Mouse (Mus musculus): ENCODE results near the gene Klk11. TPM values are rescaled to one million over a fixed set of nuclear protein-coding genes. Genes with fewer than 3 reads are reported as not detected.

The Klk11 gene
- total and polyA plus RNA-seq, 3 experiments: not detected

GRCm38 (mm10) chr7:43766484-43766883 is 7.9 kb upstream of the Klk11 start:
- no peaks in the 10 kb centered on the region for H3K36me3 ChIP-seq (ENCODE audit: control insufficient read depth in 1 of 2, insufficient read depth in 2 of 2, low read length in 2 of 2)
- no peak overlapping the region for H3K27ac ChIP-seq (ENCODE audit: control insufficient read depth, low read depth, low read length)
- H3K4me1 ChIP-seq (ENCODE audit: control insufficient read depth in 1 of 2, insufficient read depth in 2 of 2, low read length in 2 of 2): no peaks in the 10 kb centered on the region
- H3K79me2 ChIP-seq (ENCODE audit: control insufficient read depth, insufficient read depth, low read length, poor library complexity): no peaks in the 10 kb centered on the region
- no peak for TF ChIP-seq UBTF (IDR thresholded peaks at IDR 0.05; ENCODE audit: borderline replicate concordance, insufficient read depth, low read depth, low read length)
- no peak for TF ChIP-seq SMC3 (IDR thresholded peaks at IDR 0.05; ENCODE audit: low read depth, low read length)
- no peak for TF ChIP-seq SIN3A (IDR thresholded peaks at IDR 0.05; ENCODE audit: low read length)
- no peak for TF ChIP-seq CTCF (IDR thresholded peaks at IDR 0.05 in 2 of 3, conservative IDR thresholded peaks at IDR 0.05 in 1 of 3; ENCODE audit: control insufficient read depth in 1 of 3, insufficient read depth in 1 of 3, low read depth in 2 of 3, low read length in 3 of 3, poor library complexity in 1 of 3, severe bottlenecking in 1 of 3)
- TF ChIP-seq GATA1 (IDR thresholded peaks at IDR 0.05; ENCODE audit: low read depth, low read length): no peak
- no peak for TF ChIP-seq ETS1 (IDR thresholded peaks at IDR 0.05; ENCODE audit: low read depth, low read length)
- TF ChIP-seq USF1 (IDR thresholded peaks at IDR 0.05; ENCODE audit: low read depth, low read length): no peak
- TF ChIP-seq RCOR1 (IDR thresholded peaks at IDR 0.05; ENCODE audit: low read depth, low read length): no peak
- TF ChIP-seq MYC (IDR thresholded peaks at IDR 0.05; ENCODE audit: low read depth, low read length): no peak
- TF ChIP-seq POLR2AphosphoS5 (IDR thresholded peaks at IDR 0.05; ENCODE audit: borderline replicate concordance, low read depth, low read length): no peak
- TF ChIP-seq ZMIZ1 (IDR thresholded peaks at IDR 0.05; ENCODE audit: low read depth, low read length): no peak
- no peak for TF ChIP-seq MAX (IDR thresholded peaks at IDR 0.05; ENCODE audit: low read length)
- no peak for TF ChIP-seq NRF1 (IDR thresholded peaks at IDR 0.05; ENCODE audit: insufficient read depth, low read depth, low read length, poor library complexity, severe bottlenecking)
- TF ChIP-seq CHD2 (IDR thresholded peaks at IDR 0.05; ENCODE audit: low read length): no peak
- TF ChIP-seq JUND (IDR thresholded peaks at IDR 0.05; ENCODE audit: low read depth, low read length): no peak
- no peak for TF ChIP-seq MYB (IDR thresholded peaks at IDR 0.05; ENCODE audit: low read depth, low read length)
- no peak for TF ChIP-seq ZNF384 (IDR thresholded peaks at IDR 0.05; ENCODE audit: low read depth, low read length)
- TF ChIP-seq MEF2A (IDR thresholded peaks at IDR 0.05; ENCODE audit: extremely low read depth, insufficient replicate concordance, low read depth, low read length, poor library complexity, severe bottlenecking): no peak
- H3K4me3 ChIP-seq (ENCODE audit: control insufficient read depth in 1 of 2, insufficient read depth in 1 of 2, low read depth in 2 of 2, low read length in 2 of 2): no peak overlapping the region
- H3K9me3 ChIP-seq (replicated peaks; ENCODE audit: insufficient read depth, low read length): no peaks in the 10 kb centered on the region
- H3K9ac ChIP-seq (ENCODE audit: control insufficient read depth, low read depth, low read length, poor library complexity, severe bottlenecking): no peak overlapping the region
- no peak for DNase-seq (ENCODE audit: low read depth, low spot score)
- H3K27me3 ChIP-seq (ENCODE audit: control insufficient read depth in 1 of 2, insufficient read depth in 2 of 2, low read length in 2 of 2): no peaks in the 10 kb centered on the region

DNA sequence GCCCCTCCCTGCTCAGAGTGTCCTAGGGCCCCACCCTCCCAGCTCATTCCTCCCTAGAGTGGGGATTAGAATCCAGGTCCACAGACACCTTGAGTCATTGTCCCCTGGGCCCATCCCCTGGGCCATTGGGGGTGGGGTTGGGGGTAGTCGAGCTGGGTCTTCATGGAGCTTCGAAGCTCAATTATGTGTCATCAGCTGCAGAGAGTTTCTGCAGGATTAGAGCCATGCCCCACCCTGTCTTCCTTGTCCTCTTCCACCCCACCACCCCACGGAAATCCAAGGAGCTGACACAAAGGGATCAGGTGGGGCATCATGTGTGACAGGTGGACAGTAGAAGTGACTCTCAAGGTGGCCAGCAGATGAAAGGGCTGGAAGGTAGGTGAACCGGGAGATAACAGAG is 5.8 kb upstream of the Klk11 start, which contains the start of gene Klk12:
Gene Klk12 (plus strand): TSS at position 301 of the 400 bp plus-strand sequence.
- Histone ChIP-seq H3K36me3 (ENCODE audit: control insufficient read depth in 1 of 2, insufficient read depth in 2 of 2, low read length in 2 of 2) (no peaks in the 10 kb centered on the region), H3K27ac (ENCODE audit: control insufficient read depth, low read depth, low read length) (no peak within 1 kb of the TSS), H3K27me3 (ENCODE audit: control insufficient read depth in 1 of 2, insufficient read depth in 2 of 2, low read length in 2 of 2) (no peaks in the 10 kb centered on the region), H3K79me2 (ENCODE audit: control insufficient read depth, insufficient read depth, low read length, poor library complexity) (no peaks in the 10 kb centered on the region), H3K9ac (ENCODE audit: control insufficient read depth, low read depth, low read length, poor library complexity, severe bottlenecking) (no peak within 1 kb of the TSS), H3K4me3 (ENCODE audit: control insufficient read depth in 1 of 2, insufficient read depth in 1 of 2, low read depth in 2 of 2, low read length in 2 of 2) (no peak within 1 kb of the TSS), H3K9me3 (replicated peaks; ENCODE audit: insufficient read depth, low read length) (no peaks in the 10 kb centered on the region), H3K4me1 (ENCODE audit: control insufficient read depth in 1 of 2, insufficient read depth in 2 of 2, low read length in 2 of 2) (no peaks in the 10 kb centered on the region)
- DNase-seq (ENCODE audit: low read depth, low spot score): no peak
- TF ChIP-seq HCFC1 (IDR thresholded peaks at IDR 0.05; ENCODE audit: low read depth, low read length): no peak
- TF ChIP-seq UBTF (IDR thresholded peaks at IDR 0.05; ENCODE audit: borderline replicate concordance, insufficient read depth, low read depth, low read length): no peak
- no peak for TF ChIP-seq ZNF384 (IDR thresholded peaks at IDR 0.05; ENCODE audit: low read depth, low read length)
- TF ChIP-seq ZKSCAN1 (IDR thresholded peaks at IDR 0.05; ENCODE audit: low read depth, low read length): no peak
